Mouse (Mus musculus): ENCODE measurements around the gene Osbp2. TPM values are rescaled to one million over a fixed set of nuclear protein-coding genes. Genes with fewer than 3 reads are reported as not detected.
A peak's percentile ranks its signal among the peaks of the same experiment; 100 is the strongest.

Gene Osbp2
- polyA plus RNA-seq, 1 experiment from 2014 or later = 0.85 TPM

DNA sequence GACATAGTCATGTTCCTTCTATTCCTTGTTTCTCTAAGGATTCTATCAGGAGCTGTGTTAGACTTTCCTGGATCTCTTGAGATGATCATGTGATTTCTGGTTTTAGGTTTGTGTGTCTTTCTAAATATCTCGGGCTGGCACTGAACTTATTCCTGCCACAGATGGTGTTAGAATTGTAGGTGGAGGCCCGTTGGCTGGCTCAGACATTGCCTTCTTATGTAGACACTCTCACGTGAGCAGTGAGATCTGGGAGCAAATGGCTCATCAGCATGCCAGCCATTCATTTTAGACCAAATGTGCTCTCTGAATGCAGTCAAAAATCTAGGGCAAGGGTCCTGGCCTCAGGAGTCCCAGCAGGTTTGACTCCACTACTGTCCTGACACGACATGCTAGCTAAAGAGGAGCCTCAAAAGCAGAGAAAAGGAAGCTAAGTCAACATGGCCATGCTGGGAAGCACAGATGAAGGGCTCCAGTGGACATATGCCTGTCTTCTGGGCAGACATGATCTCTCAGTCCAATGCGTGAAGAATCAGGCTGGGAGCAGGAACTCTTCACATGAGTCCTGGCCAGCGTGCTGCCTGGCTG lies 66.0 kb downstream of the Osbp2 start:
- Histone ChIP-seq H3K4me3 (ENCODE audit: control insufficient read depth in 1 of 2, insufficient read depth in 1 of 2, low read depth in 1 of 2, low read length in 2 of 2) (no peak overlapping the region), H3K4me2 (ENCODE audit: low read length) (no peak overlapping the region), H3K27me3 (ENCODE audit: control insufficient read depth, insufficient read depth, low read length) (no peaks in the 10 kb centered on the region), H3K36me3 (ENCODE audit: control insufficient read depth, insufficient read depth, low read length) (no peaks in the 10 kb centered on the region), H3K9me3 (ENCODE audit: control insufficient read depth, low read length) (0 out of 2 replicates have a peak, but pooled peaks cover 4% of the 10 kb centered on the region), H3K9ac (ENCODE audit: low read length) (no peak overlapping the region), H3K4me1 (ENCODE audit: control insufficient read depth in 2 of 2, insufficient read depth in 2 of 2, low read length in 2 of 2) (no peaks in the 10 kb centered on the region), H3K27ac (replicated peaks in 1 of 2; ENCODE audit: control insufficient read depth in 1 of 2, insufficient read depth in 1 of 2, low read depth in 2 of 2, low read length in 2 of 2) (no peak overlapping the region)
- ATAC-seq (ENCODE audit: insufficient number of reproducible peaks, insufficient read depth, low FRiP score, low read depth) = no peak
- 81% methylated on average over 6 of the region's 6 CpGs for WGBS

DNA sequence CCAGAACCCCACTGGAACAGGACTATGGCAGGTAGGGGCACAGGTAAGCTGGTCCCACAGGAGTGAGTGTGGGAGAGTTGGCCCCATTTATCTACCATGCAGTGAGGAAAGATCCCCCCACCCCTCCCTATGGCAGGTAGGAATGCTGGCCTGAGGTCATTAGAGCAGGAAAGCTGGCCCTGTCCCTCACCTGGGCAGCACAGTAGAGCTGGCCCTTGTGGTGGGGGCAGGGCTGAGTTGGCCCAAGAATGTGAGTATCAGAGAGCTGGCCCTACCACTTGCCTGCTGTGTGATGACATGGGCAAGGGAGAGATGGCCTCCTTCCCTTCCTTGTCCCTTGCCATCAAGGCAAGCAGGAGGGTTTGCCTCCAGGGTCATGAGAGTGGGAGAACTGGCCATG lies 73.0 kb downstream of the Osbp2 start:
- ATAC-seq (ENCODE audit: insufficient number of reproducible peaks, insufficient read depth, low FRiP score, low read depth) = no peak
- Histone ChIP-seq H3K9ac (ENCODE audit: low read length) (no peak overlapping the region), H3K27ac (replicated peaks in 1 of 2; ENCODE audit: control insufficient read depth in 1 of 2, insufficient read depth in 1 of 2, low read depth in 2 of 2, low read length in 2 of 2) (no peak overlapping the region), H3K4me2 (ENCODE audit: low read length) (no peak overlapping the region), H3K4me1 (ENCODE audit: control insufficient read depth in 2 of 2, insufficient read depth in 2 of 2, low read length in 2 of 2) (no peaks in the 10 kb centered on the region), H3K9me3 (ENCODE audit: control insufficient read depth, low read length) (0 out of 2 replicates have a peak, but pooled peaks cover 4% of the 10 kb centered on the region), H3K36me3 (ENCODE audit: control insufficient read depth, insufficient read depth, low read length) (no peaks in the 10 kb centered on the region), H3K4me3 (ENCODE audit: control insufficient read depth in 1 of 2, insufficient read depth in 1 of 2, low read depth in 1 of 2, low read length in 2 of 2) (no peak overlapping the region), H3K27me3 (ENCODE audit: control insufficient read depth, insufficient read depth, low read length) (peaks cover 3% of the 10 kb centered on the region; the same call in 1 of the 2 replicates)

DNA sequence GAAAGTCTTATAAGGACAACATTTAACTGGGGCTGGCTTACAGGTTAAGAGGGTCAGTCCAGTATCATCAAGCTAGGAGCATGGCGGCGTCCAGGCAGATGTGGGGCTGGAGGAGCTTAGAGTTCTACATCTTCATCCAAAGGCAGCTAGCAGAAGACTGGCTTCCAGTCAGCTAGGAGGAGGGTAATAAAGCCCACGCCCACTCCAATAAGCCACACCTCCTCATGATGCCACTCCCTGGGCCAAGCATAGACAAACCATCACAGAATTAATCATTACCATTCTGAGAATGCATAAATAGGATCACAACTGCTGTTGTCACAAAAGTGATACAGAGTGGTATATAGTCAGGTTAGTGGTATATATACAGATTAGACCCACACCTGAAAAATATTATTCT lies 73.8 kb downstream of the Osbp2 start:
- no peak overlapping the region for H3K27ac ChIP-seq (replicated peaks in 1 of 2; ENCODE audit: control insufficient read depth in 1 of 2, insufficient read depth in 1 of 2, low read depth in 2 of 2, low read length in 2 of 2)
- 72% methylated on average over 3 of the region's 3 CpGs for WGBS
- peaks cover 8% of the 10 kb centered on the region for H3K27me3 ChIP-seq (ENCODE audit: control insufficient read depth, insufficient read depth, low read length)
- ATAC-seq (ENCODE audit: insufficient number of reproducible peaks, insufficient read depth, low FRiP score, low read depth) = no peak
- H3K4me3 ChIP-seq (ENCODE audit: control insufficient read depth in 1 of 2, insufficient read depth in 1 of 2, low read depth in 1 of 2, low read length in 2 of 2) = no peak overlapping the region
- 0 out of 2 replicates have a peak, but pooled peaks cover 4% of the 10 kb centered on the region for H3K9me3 ChIP-seq (ENCODE audit: control insufficient read depth, low read length)
- H3K4me1 ChIP-seq (ENCODE audit: control insufficient read depth in 2 of 2, insufficient read depth in 2 of 2, low read length in 2 of 2) = no peaks in the 10 kb centered on the region
- no peak overlapping the region for H3K4me2 ChIP-seq (ENCODE audit: low read length)
- H3K36me3 ChIP-seq (ENCODE audit: control insufficient read depth, insufficient read depth, low read length) = no peaks in the 10 kb centered on the region
- H3K9ac ChIP-seq (ENCODE audit: low read length) = no peak overlapping the region

DNA sequence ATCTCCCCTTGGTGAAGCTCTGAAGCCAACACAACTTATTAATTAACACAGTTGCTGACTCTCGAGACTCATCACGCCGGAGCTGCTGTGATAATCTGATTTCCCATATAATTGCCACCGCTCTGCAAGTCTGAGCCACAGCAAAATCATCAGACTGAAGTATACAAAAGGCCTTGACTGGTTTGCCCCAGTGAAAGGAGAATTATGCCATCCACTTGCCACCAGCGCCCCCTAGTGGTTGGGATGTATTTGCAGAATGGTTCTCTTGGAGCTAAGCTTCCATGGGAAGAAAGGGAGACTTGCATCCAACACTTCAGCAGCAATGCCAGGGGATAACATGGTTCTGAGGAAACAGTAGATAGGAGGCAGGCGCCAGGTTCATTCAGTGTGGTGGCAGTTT lies 77.1 kb downstream of the Osbp2 start:
- Histone ChIP-seq H3K27ac (replicated peaks in 1 of 2; ENCODE audit: control insufficient read depth in 1 of 2, insufficient read depth in 1 of 2, low read depth in 2 of 2, low read length in 2 of 2) (no peak overlapping the region), H3K36me3 (ENCODE audit: control insufficient read depth, insufficient read depth, low read length) (no peaks in the 10 kb centered on the region), H3K4me3 (ENCODE audit: control insufficient read depth in 1 of 2, insufficient read depth in 1 of 2, low read depth in 1 of 2, low read length in 2 of 2) (no peak overlapping the region), H3K4me2 (ENCODE audit: low read length) (no peak overlapping the region), H3K9ac (ENCODE audit: low read length) (no peak overlapping the region), H3K9me3 (ENCODE audit: control insufficient read depth, low read length) (peaks cover 8% of the 10 kb centered on the region; the same call in 1 of the 2 replicates), H3K4me1 (ENCODE audit: control insufficient read depth in 2 of 2, insufficient read depth in 2 of 2, low read length in 2 of 2) (no peaks in the 10 kb centered on the region), H3K27me3 (ENCODE audit: control insufficient read depth, insufficient read depth, low read length) (peaks cover 11% of the 10 kb centered on the region)
- no peak for ATAC-seq (ENCODE audit: insufficient number of reproducible peaks, insufficient read depth, low FRiP score, low read depth)
- WGBS = 28% methylated on average over 6 of the region's 6 CpGs

DNA sequence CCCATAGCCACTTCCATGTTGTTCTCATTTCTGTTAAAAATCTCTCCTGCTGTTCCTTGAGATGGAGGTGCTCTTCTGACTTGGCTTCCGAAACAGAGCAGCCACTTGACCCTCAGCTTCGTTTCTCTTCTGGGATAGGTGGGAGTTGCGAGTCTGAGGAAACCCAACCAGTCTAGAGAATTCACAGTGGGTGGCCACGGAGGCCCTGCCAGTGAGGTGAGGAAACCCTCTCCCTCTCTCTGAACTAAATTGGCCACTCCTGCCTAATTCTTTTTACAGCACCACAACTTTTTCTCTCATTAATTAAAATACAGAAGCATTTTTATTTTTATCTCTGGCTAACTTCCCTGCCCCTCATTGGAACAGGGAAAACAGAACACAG lies 88.4 kb downstream of the Osbp2 start:
- Histone ChIP-seq H3K27ac (replicated peaks in 1 of 2; ENCODE audit: control insufficient read depth in 1 of 2, insufficient read depth in 1 of 2, low read depth in 2 of 2, low read length in 2 of 2) (no peak overlapping the region), H3K36me3 (ENCODE audit: control insufficient read depth, insufficient read depth, low read length) (no peaks in the 10 kb centered on the region), H3K27me3 (ENCODE audit: control insufficient read depth, insufficient read depth, low read length) (peaks cover 53% of the 10 kb centered on the region), H3K4me3 (ENCODE audit: control insufficient read depth in 1 of 2, insufficient read depth in 1 of 2, low read depth in 1 of 2, low read length in 2 of 2) (no peak overlapping the region), H3K4me1 (ENCODE audit: control insufficient read depth in 2 of 2, insufficient read depth in 2 of 2, low read length in 2 of 2) (no peaks in the 10 kb centered on the region), H3K4me2 (ENCODE audit: low read length) (no peak overlapping the region), H3K9ac (ENCODE audit: low read length) (no peak overlapping the region), H3K9me3 (ENCODE audit: control insufficient read depth, low read length) (no peaks in the 10 kb centered on the region)
- no peak for ATAC-seq (ENCODE audit: insufficient number of reproducible peaks, insufficient read depth, low FRiP score, low read depth)
- WGBS = 33% methylated on average over 4 of the region's 4 CpGs

DNA sequence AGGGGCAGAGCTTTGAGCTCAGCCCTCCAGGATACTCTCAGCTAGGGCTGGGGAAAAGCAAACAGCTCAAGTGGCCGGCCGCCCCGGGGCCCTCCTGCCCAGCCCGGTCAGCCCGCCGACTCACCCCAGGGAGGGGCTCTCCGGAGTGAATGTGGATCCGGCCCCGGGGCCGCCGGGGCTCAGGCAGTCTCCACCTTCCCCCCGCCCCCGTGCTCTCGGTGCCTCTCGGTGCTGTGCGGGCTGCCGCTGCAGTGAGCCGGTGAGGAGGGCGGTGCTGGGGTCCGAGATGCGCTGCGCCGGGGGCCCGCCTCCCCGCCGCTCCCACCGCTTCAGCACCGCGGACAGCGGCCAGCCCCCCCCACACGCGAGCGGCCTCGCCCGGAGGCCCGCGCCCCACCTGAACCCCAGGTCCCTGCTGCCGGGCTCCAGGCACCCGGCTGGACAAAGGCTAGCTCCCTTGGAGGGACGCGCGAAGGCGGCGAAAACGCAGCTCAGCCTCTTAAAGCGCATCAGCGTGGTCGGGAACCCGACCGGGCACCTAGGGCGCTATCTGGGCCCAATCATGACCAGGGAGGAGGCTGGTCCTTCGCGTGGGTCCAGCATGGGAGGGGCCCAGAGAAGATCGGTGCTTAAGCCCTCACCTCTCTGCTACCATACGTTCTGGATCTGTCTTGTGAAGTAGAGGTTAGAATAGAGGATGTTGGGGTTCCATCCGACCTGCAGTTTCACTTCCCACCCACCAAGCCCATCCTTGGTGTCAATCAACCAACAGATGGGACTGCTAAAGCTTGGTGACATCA lies 89.0 kb downstream of the Osbp2 start:
- Histone ChIP-seq H3K9me3 (ENCODE audit: control insufficient read depth, low read length) (no peaks in the 10 kb centered on the region), H3K4me3 (ENCODE audit: control insufficient read depth in 1 of 2, insufficient read depth in 1 of 2, low read depth in 1 of 2, low read length in 2 of 2) (peak overlapping the region; percentile 6 to 29; a peak in 3 of 4 replicates), H3K27ac (replicated peaks in 1 of 2; ENCODE audit: control insufficient read depth in 1 of 2, insufficient read depth in 1 of 2, low read depth in 2 of 2, low read length in 2 of 2) (no peak overlapping the region), H3K4me1 (ENCODE audit: control insufficient read depth in 2 of 2, insufficient read depth in 2 of 2, low read length in 2 of 2) (no peaks in the 10 kb centered on the region), H3K9ac (ENCODE audit: low read length) (no peak overlapping the region), H3K27me3 (ENCODE audit: control insufficient read depth, insufficient read depth, low read length) (peaks cover 53% of the 10 kb centered on the region), H3K4me2 (ENCODE audit: low read length) (peak overlapping the region; percentile 57), H3K36me3 (ENCODE audit: control insufficient read depth, insufficient read depth, low read length) (no peaks in the 10 kb centered on the region)
- WGBS = 3% methylated on average over 43 of the region's 56 CpGs
- ATAC-seq (ENCODE audit: insufficient number of reproducible peaks, insufficient read depth, low FRiP score, low read depth) = 0 out of 2 replicates have a peak, but pooled peaks have one; percentile 26

DNA sequence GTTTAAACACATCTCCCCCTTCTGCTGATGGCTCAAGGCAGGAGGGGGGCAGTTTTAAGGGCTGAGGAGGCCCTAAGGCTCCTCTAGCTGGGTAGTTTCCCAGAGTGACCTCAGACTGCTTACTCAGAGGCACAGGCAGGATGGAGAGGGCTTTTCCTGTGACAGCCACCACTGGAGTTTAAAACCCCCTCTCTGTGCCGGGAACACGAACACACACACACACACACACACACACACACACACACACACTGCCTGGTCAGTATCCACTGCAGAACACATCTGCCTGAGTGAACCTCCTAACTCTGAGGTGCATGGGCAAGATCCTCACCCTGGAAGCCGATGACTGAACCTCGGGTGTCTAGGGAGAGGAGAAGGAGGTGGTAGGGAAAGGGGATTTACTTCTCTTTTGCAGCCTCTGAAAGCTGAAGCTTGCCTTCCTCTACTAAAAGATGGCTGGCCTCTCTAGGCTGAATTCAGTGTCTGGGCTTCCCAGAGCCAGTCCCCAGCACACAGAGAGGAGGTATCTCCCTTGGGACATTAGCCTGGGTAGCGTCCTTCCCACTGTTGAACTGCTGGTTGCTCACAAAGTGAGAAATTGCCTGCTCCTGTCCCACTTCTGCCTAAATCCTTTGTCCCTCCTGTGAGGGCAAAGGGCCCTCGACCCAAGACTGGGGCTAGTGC lies 89.8 kb downstream of the Osbp2 start:
- Histone ChIP-seq H3K27ac (replicated peaks in 1 of 2; ENCODE audit: control insufficient read depth in 1 of 2, insufficient read depth in 1 of 2, low read depth in 2 of 2, low read length in 2 of 2) (no peak overlapping the region), H3K4me2 (ENCODE audit: low read length) (peak overlapping the region; percentile 57), H3K4me3 (ENCODE audit: control insufficient read depth in 1 of 2, insufficient read depth in 1 of 2, low read depth in 1 of 2, low read length in 2 of 2) (peak overlapping the region; percentile 6 to 29; a peak in 3 of 4 replicates), H3K4me1 (ENCODE audit: control insufficient read depth in 2 of 2, insufficient read depth in 2 of 2, low read length in 2 of 2) (no peaks in the 10 kb centered on the region), H3K9me3 (ENCODE audit: control insufficient read depth, low read length) (0 out of 2 replicates have a peak, but pooled peaks cover 2% of the 10 kb centered on the region), H3K9ac (ENCODE audit: low read length) (no peak overlapping the region), H3K36me3 (ENCODE audit: control insufficient read depth, insufficient read depth, low read length) (no peaks in the 10 kb centered on the region), H3K27me3 (ENCODE audit: control insufficient read depth, insufficient read depth, low read length) (peaks cover 53% of the 10 kb centered on the region)
- ATAC-seq (ENCODE audit: insufficient number of reproducible peaks, insufficient read depth, low FRiP score, low read depth) = no peak
- WGBS = 30% methylated on average over 6 of the region's 6 CpGs

All from heart, embryonic 14.5 days (tissue).